Comparison of ENCODE assay signal across 8 mouse cellular contexts in genomic region chr5:31562036-31562666, GRCm38 (mm10). TPM values are rescaled to one million over a fixed set of nuclear protein-coding genes. Genes with fewer than 3 reads are reported as not detected.
DNase-seq lines count a peak whose midpoint lies in the region; ATAC-seq and TF ChIP-seq lines count a peak whose summit lies in the region.

No protein-coding gene starts in this region.

- no peaks in the 10 kb centered on the region for H3K9me3 ChIP-seq in liver, embryonic 12.5 days (replicated peaks)
- H3K9me3 ChIP-seq in heart, postnatal 0 days (replicated peaks; ENCODE audit: control insufficient read depth, low read length), result no peaks in the 10 kb centered on the region
- no peaks in the 10 kb centered on the region for H3K9me3 ChIP-seq in midbrain, embryonic 13.5 days
- H3K9me3 ChIP-seq in midbrain, postnatal 0 days (ENCODE audit: low read length), result no peaks in the 10 kb centered on the region

- no peak overlapping the region for H3K27ac ChIP-seq in liver, adult 2 months (replicated peaks; ENCODE audit: insufficient read depth, low read depth, low read length)
- H3K27ac ChIP-seq in liver, embryonic 12.5 days, result no peak overlapping the region
- peak overlapping the region; percentile 66 for H3K27ac ChIP-seq in heart, postnatal 0 days (ENCODE audit: low read depth)
- peak overlapping the region; percentile 32; the same call in 1 of the 2 replicates for H3K27ac ChIP-seq in small intestine, adult 2 months (ENCODE audit: insufficient read depth, low read depth, low read length)
- no peak overlapping the region for H3K27ac ChIP-seq in midbrain, embryonic 13.5 days
- H3K27ac ChIP-seq in midbrain, postnatal 0 days (ENCODE audit: low read depth, low read length), result no peak overlapping the region

- TF ChIP-seq EP300 in heart, postnatal 0 days (IDR thresholded peaks at IDR 0.05; ENCODE audit: low read depth), result no peak; the same call in 1 of the 2 replicates

- peaks cover 3% of the 10 kb centered on the region for H3K36me3 ChIP-seq in liver, adult 2 months (ENCODE audit: control insufficient read depth, insufficient read depth, low read length)
- peaks cover 27% of the 10 kb centered on the region for H3K36me3 ChIP-seq in liver, embryonic 12.5 days
- H3K36me3 ChIP-seq in heart, postnatal 0 days (replicated peaks; ENCODE audit: control insufficient read depth, insufficient read depth, low read length), result peaks cover 14% of the 10 kb centered on the region; the same call in 1 of the 2 replicates
- peaks cover 6% of the 10 kb centered on the region; the same call in 1 of the 2 replicates for H3K36me3 ChIP-seq in small intestine, adult 2 months (ENCODE audit: control insufficient read depth, insufficient read depth, low read length)
- peaks cover 42% of the 10 kb centered on the region for H3K36me3 ChIP-seq in midbrain, embryonic 13.5 days
- peaks cover 11% of the 10 kb centered on the region; the same call in 1 of the 2 replicates for H3K36me3 ChIP-seq in midbrain, postnatal 0 days (ENCODE audit: insufficient read depth, low read length)

- no peaks in the 10 kb centered on the region for H3K27me3 ChIP-seq in liver, adult 2 months (ENCODE audit: control insufficient read depth, insufficient read depth, low read length)
- H3K27me3 ChIP-seq in liver, embryonic 12.5 days (replicated peaks), result no peaks in the 10 kb centered on the region
- H3K27me3 ChIP-seq in heart, postnatal 0 days (ENCODE audit: control insufficient read depth, insufficient read depth, low read length), result no peaks in the 10 kb centered on the region
- no peaks in the 10 kb centered on the region for H3K27me3 ChIP-seq in small intestine, adult 2 months (ENCODE audit: control insufficient read depth, insufficient read depth, low read length)
- H3K27me3 ChIP-seq in midbrain, embryonic 13.5 days, result no peaks in the 10 kb centered on the region
- H3K27me3 ChIP-seq in midbrain, postnatal 0 days (ENCODE audit: insufficient read depth, low read length), result no peaks in the 10 kb centered on the region

- DNase-seq in liver, adult 2 months (ENCODE audit: extremely low read depth, low read depth, low spot score), result peak; percentile 7
- peak; percentile 57 for DNase-seq in heart, postnatal 0 days (ENCODE audit: low spot score)
- peak; percentile 73 to 76 for DNase-seq in layer of hippocampus, postnatal 14 days (ENCODE audit: low spot score in 2 of 2)
- no peak for DNase-seq in urinary bladder, adult 18-20 months (ENCODE audit: low spot score in 2 of 2)
- no peak for DNase-seq in midbrain, postnatal 0 days (ENCODE audit: low spot score)

- no peak overlapping the region for H3K4me3 ChIP-seq in liver, adult 2 months (ENCODE audit: insufficient read depth, low read depth, low read length)
- no peak overlapping the region for H3K4me3 ChIP-seq in liver, embryonic 12.5 days
- no peak overlapping the region for H3K4me3 ChIP-seq in heart, postnatal 0 days (ENCODE audit: low read depth, low read length)
- H3K4me3 ChIP-seq in small intestine, adult 2 months (ENCODE audit: low read depth, low read length), result no peak overlapping the region
- no peak overlapping the region for H3K4me3 ChIP-seq in midbrain, embryonic 13.5 days (replicated peaks)
- H3K4me3 ChIP-seq in midbrain, postnatal 0 days (ENCODE audit: low read depth, low read length), result no peak overlapping the region

- no peak for ATAC-seq in liver, embryonic 12.5 days
- peak; percentile 53; the same call in 1 of the 2 replicates for ATAC-seq in heart, postnatal 0 days (ENCODE audit: insufficient read depth, low read depth)
- no peak for ATAC-seq in midbrain, embryonic 13.5 days
- ATAC-seq in midbrain, postnatal 0 days (ENCODE audit: low FRiP score), result no peak

- no peaks in the 10 kb centered on the region for H3K79me2 ChIP-seq in liver, adult 2 months (ENCODE audit: control insufficient read depth, insufficient read depth, low read length)

- no peaks in the 10 kb centered on the region for H3K4me1 ChIP-seq in liver, adult 2 months (ENCODE audit: control insufficient read depth, insufficient read depth, low read length)
- H3K4me1 ChIP-seq in liver, embryonic 12.5 days, result peaks cover 2% of the 10 kb centered on the region; the same call in 1 of the 2 replicates
- H3K4me1 ChIP-seq in heart, postnatal 0 days (ENCODE audit: control insufficient read depth, insufficient read depth), result peaks cover 18% of the 10 kb centered on the region; the same call in 1 of the 2 replicates
- H3K4me1 ChIP-seq in small intestine, adult 2 months (ENCODE audit: control insufficient read depth, insufficient read depth, insufficient read length, low read length), result no peaks in the 10 kb centered on the region; the same call in 1 of the 2 replicates
- 0 out of 2 replicates have a peak, but pooled peaks cover 2% of the 10 kb centered on the region for H3K4me1 ChIP-seq in midbrain, embryonic 13.5 days (replicated peaks)
- no peaks in the 10 kb centered on the region for H3K4me1 ChIP-seq in midbrain, postnatal 0 days (ENCODE audit: insufficient read depth, low read length)

- WGBS in liver, adult 2 months, result 77% methylated on average over 7 of the region's 7 CpGs
- 76% methylated on average over 7 of the region's 7 CpGs for WGBS in liver, embryonic 12.5 days (ENCODE audit: insufficient replicate concordance)
- 52% methylated on average over 7 of the region's 7 CpGs for WGBS in heart, postnatal 0 days
- 78% methylated on average over 7 of the region's 7 CpGs for WGBS in small intestine, adult 2 months
- WGBS in midbrain, embryonic 13.5 days, result 91% methylated on average over 7 of the region's 7 CpGs
- WGBS in midbrain, postnatal 0 days, result 88% methylated on average over 7 of the region's 7 CpGs

- H3K4me2 ChIP-seq in liver, embryonic 12.5 days, result no peak overlapping the region
- no peak overlapping the region for H3K4me2 ChIP-seq in heart, postnatal 0 days (ENCODE audit: low read depth, low read length)
- H3K4me2 ChIP-seq in midbrain, embryonic 13.5 days (replicated peaks), result no peak overlapping the region
- no peak overlapping the region for H3K4me2 ChIP-seq in midbrain, postnatal 0 days (ENCODE audit: low read depth, low read length, poor library complexity, severe bottlenecking)

- TF ChIP-seq POLR2A in liver, adult 2 months (IDR thresholded peaks at IDR 0.05; ENCODE audit: extremely low read depth, insufficient read depth, low read length), result no peak
- TF ChIP-seq POLR2A in small intestine, adult 2 months (IDR thresholded peaks at IDR 0.05; ENCODE audit: low read depth, low read length), result no peak

- TF ChIP-seq CTCF in liver, adult 2 months (IDR thresholded peaks at IDR 0.05; ENCODE audit: low read depth, low read length), result no peak
- no peak for TF ChIP-seq CTCF in heart, postnatal 0 days (IDR thresholded peaks at IDR 0.05; ENCODE audit: low read depth)
- no peak for TF ChIP-seq CTCF in small intestine, adult 2 months (IDR thresholded peaks at IDR 0.05; ENCODE audit: extremely low read depth, insufficient read length, insufficient replicate concordance, low read depth, low read length)
- no peak for TF ChIP-seq CTCF in midbrain, postnatal 0 days (IDR thresholded peaks at IDR 0.05)

- no peak overlapping the region for H3K9ac ChIP-seq in liver, adult 2 months (ENCODE audit: low read depth, low read length)
- H3K9ac ChIP-seq in liver, embryonic 12.5 days, result no peak overlapping the region
- no peak overlapping the region for H3K9ac ChIP-seq in heart, postnatal 0 days (replicated peaks; ENCODE audit: low read depth, low read length)
- H3K9ac ChIP-seq in midbrain, embryonic 13.5 days (replicated peaks), result no peak overlapping the region
- no peak overlapping the region for H3K9ac ChIP-seq in midbrain, postnatal 0 days (replicated peaks; ENCODE audit: low read length, poor library complexity, severe bottlenecking)

RNA-seq across cellular contexts. Expression of gene Supt7l, which starts 34.5 kb away (rescaled TPM):
- 6.8 and 7.9 TPM in 2 replicates for total RNA-seq in liver, adult 2 months (2014; rRNA removed)
- polyA plus RNA-seq in liver, adult 2 months (2012; rRNA removed), result 6.6 and 6.8 TPM in 2 replicates
- polyA plus RNA-seq in liver, embryonic 12.5 days (2016; fragmentation: Nextera tagmentation; extraction: Ambion mirVana), result 12.7 and 12.9 TPM in 2 replicates
- 21.9 and 23.7 TPM in 2 replicates for total RNA-seq in heart, postnatal 0 days (2014; rRNA removed; ENCODE audit: low replicate concordance)
- 12.1 and 13.5 TPM in 2 replicates for polyA plus RNA-seq in heart, postnatal 0 days (2015; fragmentation: Nextera tagmentation; extraction: Ambion mirVana)
- 10 to 100 TPM; 17.5 to 17.7 TPM for total RNA-seq in layer of hippocampus, postnatal 14 days (2021)
- 4.2 and 6.8 TPM in 2 replicates for polyA plus RNA-seq in small intestine, adult 2 months (2012; rRNA removed)
- 30.5 and 33.7 TPM in 2 replicates for polyA plus RNA-seq in midbrain, embryonic 13.5 days (2015; fragmentation: Nextera tagmentation; extraction: Ambion mirVana)
- 25.3 and 25.7 TPM in 2 replicates for total RNA-seq in midbrain, postnatal 0 days (2014; rRNA removed)
- 18.1 and 20.4 TPM in 2 replicates for polyA plus RNA-seq in midbrain, postnatal 0 days (2015; fragmentation: Nextera tagmentation; extraction: Ambion mirVana)

RNA-seq across cellular contexts. Expression of gene Mrpl33, which starts 34.6 kb away (rescaled TPM):
- total RNA-seq in liver, adult 2 months (2014; rRNA removed), result 60.8 and 65.1 TPM in 2 replicates
- polyA plus RNA-seq in liver, adult 2 months (2012; rRNA removed), result 8.6 and 11.5 TPM in 2 replicates
- 232 and 236 TPM in 2 replicates for polyA plus RNA-seq in liver, embryonic 12.5 days (2016; fragmentation: Nextera tagmentation; extraction: Ambion mirVana)
- 272 and 275 TPM in 2 replicates for total RNA-seq in heart, postnatal 0 days (2014; rRNA removed; ENCODE audit: low replicate concordance)
- polyA plus RNA-seq in heart, postnatal 0 days (2015; fragmentation: Nextera tagmentation; extraction: Ambion mirVana), result 627 and 634 TPM in 2 replicates
- 100 to 1,000 TPM; 109 to 114 TPM for total RNA-seq in layer of hippocampus, postnatal 14 days (2021)
- polyA plus RNA-seq in small intestine, adult 2 months (2012; rRNA removed), result 4.3 and 7.9 TPM in 2 replicates
- 188 and 192 TPM in 2 replicates for polyA plus RNA-seq in midbrain, embryonic 13.5 days (2015; fragmentation: Nextera tagmentation; extraction: Ambion mirVana)
- 79.9 and 114 TPM in 2 replicates for total RNA-seq in midbrain, postnatal 0 days (2014; rRNA removed)
- 283 and 291 TPM in 2 replicates for polyA plus RNA-seq in midbrain, postnatal 0 days (2015; fragmentation: Nextera tagmentation; extraction: Ambion mirVana)

RNA-seq across cellular contexts. Expression of gene Slc4a1ap, which starts 35.4 kb away (rescaled TPM):
- 12.6 and 13.2 TPM in 2 replicates for total RNA-seq in liver, adult 2 months (2014; rRNA removed)
- 7.3 and 8.1 TPM in 2 replicates for polyA plus RNA-seq in liver, adult 2 months (2012; rRNA removed)
- 19.2 and 20.4 TPM in 2 replicates for polyA plus RNA-seq in liver, embryonic 12.5 days (2016; fragmentation: Nextera tagmentation; extraction: Ambion mirVana)
- total RNA-seq in heart, postnatal 0 days (2014; rRNA removed; ENCODE audit: low replicate concordance), result 7.6 and 19.9 TPM in 2 replicates
- 14.3 and 14.4 TPM in 2 replicates for polyA plus RNA-seq in heart, postnatal 0 days (2015; fragmentation: Nextera tagmentation; extraction: Ambion mirVana)
- 10 to 100 TPM; 51.5 to 53.4 TPM for total RNA-seq in layer of hippocampus, postnatal 14 days (2021)
- polyA plus RNA-seq in small intestine, adult 2 months (2012; rRNA removed), result 3.7 and 8.7 TPM in 2 replicates
- 32.6 and 34.8 TPM in 2 replicates for polyA plus RNA-seq in midbrain, embryonic 13.5 days (2015; fragmentation: Nextera tagmentation; extraction: Ambion mirVana)
- total RNA-seq in midbrain, postnatal 0 days (2014; rRNA removed), result 36.8 and 39.6 TPM in 2 replicates
- 23.3 and 30.1 TPM in 2 replicates for polyA plus RNA-seq in midbrain, postnatal 0 days (2015; fragmentation: Nextera tagmentation; extraction: Ambion mirVana)

Comparison
In these comparisons a context has a peak if more than half of its experiments do, and no peak if none do; other contexts are left out.
1. RNA of gene Mrpl33, which starts 34.6 kb away (polyA plus RNA-seq): 627 to 634 TPM in heart, postnatal 0 days, 283 to 291 TPM in midbrain, postnatal 0 days, 232 to 236 TPM in liver, embryonic 12.5 days and 188 to 192 TPM in midbrain, embryonic 13.5 days; 8.6 to 11.5 TPM in liver, adult 2 months and 4.3 to 7.9 TPM in small intestine, adult 2 months; every median in the first group is over 10 times any median in the second.
2. DNase-seq: peak in liver, adult 2 months (single experiment), heart, postnatal 0 days (single experiment) and layer of hippocampus, postnatal 14 days (2 of 2); none in urinary bladder, adult 18-20 months (0 of 2) and midbrain, postnatal 0 days (single experiment).
3. H3K27ac ChIP-seq: peak in heart, postnatal 0 days (single experiment) and small intestine, adult 2 months (single experiment); none in liver, adult 2 months (single experiment), liver, embryonic 12.5 days (single experiment), midbrain, embryonic 13.5 days (single experiment) and midbrain, postnatal 0 days (single experiment).